Mouse (Mus musculus) large intestine, adult 2 months (tissue): ENCODE data around the gene Khnyn. TPM values are rescaled to one million over a fixed set of nuclear protein-coding genes. Genes with fewer than 3 reads are reported as not detected.

Experiments used
- DNase-seq: peaks from one replicate; pipeline ENCODE4 v3.0.0-alpha.2; 2012; ENCODE audit warnings: low read depth, low spot score
- WGBS: fragments of 180-500 bp; shearing (Covaris S2); methylation state at CpG from one replicate; pipeline ENCODE4 v1.1.7; 2018; 5-methylcytosine and 5-hydroxymethylcytosine counted together
- polyA plus RNA-seq: library from polyadenylated mRNA; depleted of rRNA; stranded (reverse); fragments of >200 nt; gene quantifications from 2 replicates; pipeline ENCODE4 v1.2.3, GENCODE M21; 2012; rRNA removed

Khnyn gene
- 21.0 and 31.9 TPM in 2 replicates for polyA plus RNA-seq

DNA sequence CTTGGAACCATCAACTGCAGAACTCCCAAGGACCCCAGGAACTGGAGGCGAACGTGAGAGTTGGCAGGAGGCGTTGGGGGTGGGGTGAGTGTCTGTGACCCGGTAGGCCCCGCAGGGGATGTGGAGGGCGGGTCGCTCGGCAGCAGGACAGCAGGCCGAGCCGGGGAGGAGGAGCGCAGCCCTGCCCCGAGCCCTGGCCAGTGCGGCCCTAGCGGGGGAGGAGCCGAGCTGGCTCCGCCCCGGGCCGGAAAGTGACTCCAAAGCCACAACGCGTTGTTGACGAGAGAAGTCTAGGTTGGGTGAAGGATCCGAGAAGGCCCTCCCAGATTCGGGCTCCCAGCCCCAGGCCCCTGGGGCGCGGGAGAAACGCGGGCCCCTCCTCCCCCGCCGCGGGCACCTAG lies at the start of gene Khnyn:
Gene Khnyn (plus strand): TSS at position 235 of the 401 bp plus-strand sequence.
- under 1% methylated on average over 29 of the region's 30 CpGs for WGBS
- peak; percentile 73 for DNase-seq

DNA sequence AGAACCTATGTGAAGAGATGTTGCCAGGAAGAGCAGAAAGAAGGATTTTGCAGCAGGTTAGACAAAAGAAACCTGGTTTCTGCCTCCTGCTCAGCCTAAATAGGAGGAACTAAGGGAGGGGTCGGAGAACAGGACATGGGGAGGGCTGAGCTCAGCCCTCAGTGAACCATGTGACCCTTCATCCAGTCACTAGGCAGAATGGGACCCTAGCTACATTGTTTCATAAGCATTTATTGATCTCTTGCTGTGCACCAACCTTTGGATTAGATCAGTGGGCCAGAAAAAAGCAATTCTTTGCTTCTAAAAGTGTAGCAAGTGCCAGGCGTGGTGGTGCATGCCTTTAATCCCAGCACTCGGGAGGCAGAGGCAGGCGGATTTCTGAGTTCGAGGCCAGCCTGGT lies 46.4 kb upstream of the Khnyn start:
- no peak for DNase-seq
- WGBS: 87% methylated on average over 5 of the region's 5 CpGs

DNA sequence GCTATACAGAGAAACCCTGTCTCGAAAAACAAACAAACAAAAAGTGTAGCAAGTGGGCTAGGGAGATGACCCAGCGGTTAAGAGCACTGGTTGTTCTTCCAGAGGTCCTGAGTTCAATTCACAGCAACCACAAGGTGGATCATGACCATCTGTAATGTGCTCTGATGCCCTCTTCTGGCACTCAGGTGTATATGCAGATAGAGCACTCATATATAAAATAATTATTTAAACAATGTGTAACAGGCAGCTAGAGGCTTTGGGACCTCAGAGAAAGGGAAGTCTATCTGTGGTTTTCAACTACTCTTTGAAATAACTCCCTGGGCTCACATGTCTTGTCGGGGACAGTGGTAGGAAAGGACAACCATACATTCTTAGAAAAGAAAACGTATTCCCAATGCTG lies 46.0 kb upstream of the Khnyn start:
- 88% methylated on average over 4 of the region's 4 CpGs for WGBS
- DNase-seq: no peak

DNA sequence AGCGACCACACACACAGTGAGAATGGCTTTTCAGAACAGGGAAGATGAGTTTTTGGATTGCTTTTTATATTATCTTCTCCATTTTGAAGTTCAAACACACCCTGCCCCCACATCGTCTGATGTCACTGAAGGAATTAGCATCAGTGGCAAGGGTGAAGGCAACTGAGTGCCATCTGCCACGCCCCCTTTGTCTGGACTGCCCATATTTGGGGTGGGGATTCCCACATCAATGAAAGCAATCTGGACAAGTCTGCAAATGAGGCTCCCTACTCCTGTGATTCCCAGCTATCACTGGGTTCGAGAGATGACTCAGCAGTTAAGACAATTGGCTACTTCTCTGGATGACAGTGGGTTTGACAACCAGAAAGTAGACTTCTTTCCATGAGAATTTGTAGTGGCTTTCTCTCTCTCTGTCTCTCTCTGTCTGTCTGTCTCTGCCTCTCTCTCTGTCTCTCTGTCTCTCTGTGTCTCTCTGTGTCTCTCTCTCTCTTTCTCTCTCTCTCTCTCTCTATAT lies 43.8 kb upstream of the Khnyn start:
- DNase-seq: no peak
- 46% methylated on average over 4 of the region's 4 CpGs for WGBS

DNA sequence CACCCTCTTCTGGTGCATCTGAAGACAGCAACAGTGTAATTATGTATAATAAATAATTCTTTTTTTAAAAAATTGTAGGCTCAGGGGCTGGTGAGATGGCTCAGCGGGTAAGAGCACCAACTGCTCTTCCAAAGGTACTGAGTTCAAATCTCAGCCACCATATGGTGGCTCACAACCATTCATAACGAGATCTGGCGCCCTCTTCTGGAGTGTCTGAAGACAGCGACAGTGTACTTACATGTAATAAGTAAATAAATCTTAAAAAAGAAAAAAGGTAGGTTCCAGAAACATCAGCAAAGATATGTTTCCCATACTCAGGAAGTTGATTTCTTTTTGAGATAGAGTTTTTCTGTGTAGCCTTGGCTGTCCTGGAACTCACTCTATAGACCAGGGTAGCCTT lies 42.0 kb upstream of the Khnyn start:
- 72% methylated on average over 4 of the region's 4 CpGs for WGBS
- no peak for DNase-seq

DNA sequence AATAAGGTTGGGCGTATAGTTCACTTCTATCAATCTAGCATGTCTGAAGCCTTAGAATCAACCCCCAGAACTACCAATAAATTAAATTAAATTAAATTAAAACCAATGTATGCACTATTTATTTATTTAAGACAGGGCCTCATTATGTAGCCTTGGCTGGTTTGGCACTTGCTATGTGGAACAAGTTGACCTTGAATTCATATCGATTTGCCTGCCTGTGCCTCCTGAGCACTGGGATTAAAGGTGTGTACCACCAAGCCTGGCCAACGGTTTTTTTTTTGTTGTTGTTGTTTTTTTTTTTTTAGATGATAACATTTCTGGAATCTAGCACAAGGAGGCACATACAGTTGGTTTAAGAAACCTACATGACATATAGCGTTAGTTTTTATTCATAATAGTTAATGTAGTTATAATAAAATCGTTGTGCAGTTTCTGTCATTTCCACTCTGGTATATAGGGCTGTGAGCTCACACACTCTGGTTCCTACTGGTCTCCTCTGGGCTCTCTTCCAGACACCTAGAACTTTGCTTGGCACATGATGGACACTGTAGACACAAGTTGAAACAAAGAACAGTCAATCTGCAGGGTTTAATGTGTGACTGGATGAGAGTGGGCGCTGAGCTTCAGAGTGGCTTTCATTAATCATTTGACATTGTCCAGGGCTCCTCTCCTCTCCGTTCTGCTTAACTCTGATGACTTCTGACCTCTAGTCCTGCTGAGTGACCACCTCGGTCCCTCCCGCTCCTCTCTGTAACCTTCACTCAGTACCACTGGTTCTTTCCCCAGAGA lies 39.0 kb upstream of the Khnyn start:
- 68% methylated on average over 9 of the region's 9 CpGs for WGBS
- no peak for DNase-seq

DNA sequence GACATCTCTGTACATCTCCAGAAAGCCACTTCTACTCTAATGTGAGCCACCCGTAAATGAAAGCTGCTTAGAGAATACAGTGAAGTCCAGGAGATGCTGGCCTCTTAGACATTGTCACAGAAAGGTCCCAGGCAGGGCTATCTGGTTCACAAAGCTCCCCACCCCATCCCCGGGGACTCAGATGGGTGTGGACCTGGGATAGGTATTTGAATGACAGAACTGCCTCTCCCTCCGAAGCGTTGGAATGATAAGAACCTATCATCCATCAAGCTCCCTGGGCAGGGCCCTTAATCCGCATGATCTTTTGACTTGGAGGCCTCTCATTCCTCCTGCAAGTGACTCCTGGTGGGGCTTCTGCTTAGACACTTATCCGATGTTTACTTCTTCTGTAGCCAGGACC lies 33.9 kb upstream of the Khnyn start:
- WGBS: 51% methylated on average over 6 of the region's 6 CpGs
- DNase-seq: no peak

DNA sequence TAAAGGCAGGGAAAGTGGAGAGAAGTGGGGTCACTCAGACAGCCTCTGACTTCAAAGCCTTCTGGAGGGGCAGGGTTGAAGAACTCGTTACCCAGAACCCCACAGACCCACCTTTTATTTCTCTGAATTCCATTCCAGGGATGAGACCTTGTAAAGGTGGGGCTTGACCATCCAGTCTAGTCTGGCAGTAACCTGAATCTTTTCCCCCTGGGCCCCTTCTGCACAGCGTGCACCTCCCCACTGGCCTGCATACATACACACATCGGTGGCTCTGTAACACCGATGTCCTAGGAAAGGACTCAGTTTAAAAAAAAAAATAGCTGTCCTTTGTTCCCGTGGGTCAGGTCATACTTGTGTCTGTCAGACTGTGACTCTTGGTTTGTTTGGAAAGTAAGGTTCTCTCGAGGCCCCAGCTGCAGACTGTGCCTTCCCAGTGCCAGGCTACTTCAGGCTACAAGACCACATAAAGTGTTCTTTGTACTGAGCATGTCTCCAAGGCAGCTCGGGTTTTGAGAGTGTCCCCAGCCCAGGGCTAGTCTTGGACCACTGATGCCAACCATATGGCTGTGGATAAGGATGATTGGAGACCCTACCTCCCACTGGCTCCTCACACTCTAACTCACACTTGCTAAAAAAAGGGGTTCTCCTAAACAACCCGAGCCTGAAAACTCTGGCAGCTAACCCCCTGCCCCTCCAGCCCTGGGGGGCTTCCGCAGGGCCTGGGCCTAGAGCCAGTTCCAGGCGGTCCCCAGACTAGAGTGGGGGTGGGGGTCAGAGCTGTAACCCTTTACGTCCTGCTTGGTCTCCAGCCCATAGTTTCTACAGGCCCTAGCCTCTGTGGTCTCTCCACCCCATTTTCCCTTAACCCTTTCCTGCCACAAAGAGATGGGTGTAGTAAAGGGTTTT lies 31.8 kb upstream of the Khnyn start:
- 31% methylated on average over 11 of the region's 11 CpGs for WGBS
- no peak for DNase-seq

DNA sequence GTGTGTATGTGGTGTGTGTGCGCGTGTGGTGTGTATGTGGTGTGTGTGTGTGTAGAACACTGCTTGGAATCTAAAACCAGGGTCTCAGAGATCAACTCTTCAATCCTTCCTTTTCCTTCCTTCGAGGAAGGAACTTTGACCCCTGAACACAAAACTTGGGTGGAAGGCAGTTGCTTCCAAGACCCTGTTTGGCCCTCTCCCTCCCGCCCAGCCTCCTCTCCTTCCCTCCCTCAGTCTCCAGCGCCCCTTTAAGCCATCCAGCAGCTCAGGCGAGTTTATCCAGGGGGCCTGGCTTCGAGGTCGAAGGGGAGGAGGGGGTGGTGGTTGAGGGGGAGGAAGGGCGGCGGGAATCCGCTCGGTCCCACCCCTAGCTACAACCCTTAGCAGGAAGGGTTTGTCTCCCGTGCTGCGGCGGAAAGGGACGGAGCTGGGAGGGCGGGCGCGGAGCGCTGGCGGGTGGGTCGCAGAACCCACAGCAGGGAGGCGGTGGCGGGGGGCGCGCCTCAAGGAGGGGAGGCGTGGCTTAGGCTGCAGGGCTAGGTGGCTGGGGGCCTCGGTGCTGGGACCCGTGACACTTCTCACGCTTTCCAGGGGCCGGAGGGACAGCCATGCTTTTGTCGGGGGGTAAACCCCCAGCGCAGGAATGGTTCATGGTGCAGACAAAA lies 31.0 kb upstream of the Khnyn start, which contains the start of gene Nynrin:
Gene Nynrin (plus strand): TSS at position 390 of the 665 bp plus-strand sequence.
- 5% methylated on average over 33 of the region's 33 CpGs for WGBS

DNA sequence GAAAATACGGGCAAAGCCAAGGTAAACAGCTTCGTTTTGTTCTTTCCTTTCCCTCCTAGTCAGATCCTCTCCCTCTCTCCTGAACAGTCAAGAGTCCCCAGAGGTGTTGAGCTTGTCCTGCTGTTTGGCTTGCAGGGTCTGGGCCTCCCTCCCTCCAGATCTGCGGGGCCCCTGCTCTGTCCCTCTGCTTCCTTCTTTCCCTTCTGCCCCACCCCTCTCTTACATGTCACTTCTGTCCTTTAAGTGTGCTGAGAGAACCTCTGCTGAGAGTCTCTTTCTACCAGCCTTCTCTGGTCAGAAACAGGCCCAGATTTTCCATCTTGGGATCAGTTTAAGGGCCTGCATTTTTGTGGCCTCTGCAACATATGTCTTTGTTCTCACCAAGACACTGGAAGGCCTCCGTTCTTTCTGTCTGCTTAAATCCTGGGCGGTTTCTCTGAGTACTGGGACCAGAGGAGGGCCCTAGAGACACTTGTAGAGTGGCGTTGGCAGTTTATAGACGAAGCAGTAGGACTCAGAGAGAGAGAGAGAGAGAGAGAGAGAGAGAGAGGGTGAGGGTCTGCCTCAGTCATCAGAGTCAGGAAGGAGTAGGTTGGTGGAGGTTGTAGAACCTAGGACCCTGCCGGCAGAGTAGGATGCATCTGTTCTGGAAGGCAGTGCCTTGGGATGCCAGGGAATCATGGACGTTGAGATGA lies 30.2 kb upstream of the Khnyn start:
- WGBS: 11% methylated on average over 9 of the region's 9 CpGs
- no peak for DNase-seq

More for the DNA sequence above, 31.0 kb upstream of the Khnyn start, which contains the start of gene Nynrin:
- no peak for DNase-seq

DNA sequence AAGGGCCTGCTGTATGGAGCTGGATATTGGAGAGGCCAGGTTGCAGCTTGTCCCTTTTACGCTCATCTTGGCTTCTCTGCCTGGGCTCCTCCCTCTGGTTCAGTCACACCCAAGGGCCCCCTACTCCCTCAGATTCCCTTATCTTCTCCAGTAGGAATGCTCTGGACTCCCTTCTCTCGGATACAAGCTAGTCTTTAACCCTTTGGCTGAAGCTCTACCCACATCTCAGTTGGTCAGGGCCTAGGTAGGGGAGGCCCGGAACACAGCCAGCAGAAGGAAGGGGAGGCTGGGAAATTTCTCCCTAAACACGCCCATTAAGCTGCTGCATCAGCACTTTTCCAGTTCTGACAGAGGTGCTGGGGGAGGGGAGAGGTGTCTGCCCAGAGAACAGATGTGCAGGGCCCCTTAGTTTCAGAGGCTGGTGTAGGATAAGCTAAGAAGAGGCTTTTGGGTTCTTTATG lies 29.6 kb upstream of the Khnyn start:
- no peak for DNase-seq
- WGBS: 36% methylated on average over 4 of the region's 4 CpGs

DNA sequence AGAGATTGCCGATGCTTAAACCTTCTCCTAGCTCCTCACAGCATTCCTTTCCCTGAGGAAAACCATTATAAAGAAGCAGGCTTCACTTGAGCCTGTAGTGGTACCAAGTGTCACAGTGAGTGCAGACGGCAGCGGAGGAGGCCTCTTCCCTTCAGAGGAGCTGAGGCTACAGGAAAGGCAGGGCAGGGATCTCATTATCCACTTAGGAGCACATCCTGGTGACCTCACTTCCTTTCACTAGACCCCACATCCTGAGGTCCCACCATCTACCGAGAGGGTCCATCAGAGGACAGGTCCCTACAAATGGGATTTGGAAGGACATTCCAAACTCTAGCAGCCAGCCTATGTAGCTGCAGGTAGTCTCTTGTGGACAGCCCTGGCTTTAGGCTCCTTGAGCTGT lies 27.2 kb upstream of the Khnyn start:
- 70% methylated on average over 4 of the region's 4 CpGs for WGBS
- DNase-seq: no peak

DNA sequence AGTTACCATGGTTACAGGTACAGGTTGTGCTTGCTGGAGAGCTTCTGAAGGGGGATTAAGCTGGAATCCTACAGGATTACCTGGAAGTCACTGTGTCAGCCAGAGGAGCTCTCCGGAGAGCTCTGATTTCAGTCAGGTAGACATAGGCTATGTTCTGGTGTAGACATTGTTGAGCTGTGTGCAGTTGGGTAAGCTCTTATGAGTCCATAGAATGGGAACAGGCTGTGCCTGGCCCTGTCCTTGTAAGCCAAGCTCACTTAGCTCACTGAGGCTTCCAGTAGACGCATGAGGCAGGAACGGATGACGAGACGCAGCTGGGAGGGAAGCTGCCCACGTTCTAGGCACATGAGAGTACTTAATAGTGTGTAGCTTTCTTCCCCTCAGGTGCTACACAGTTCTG lies 22.6 kb upstream of the Khnyn start:
- WGBS: 75% methylated on average over 6 of the region's 6 CpGs
- DNase-seq: no peak

DNA sequence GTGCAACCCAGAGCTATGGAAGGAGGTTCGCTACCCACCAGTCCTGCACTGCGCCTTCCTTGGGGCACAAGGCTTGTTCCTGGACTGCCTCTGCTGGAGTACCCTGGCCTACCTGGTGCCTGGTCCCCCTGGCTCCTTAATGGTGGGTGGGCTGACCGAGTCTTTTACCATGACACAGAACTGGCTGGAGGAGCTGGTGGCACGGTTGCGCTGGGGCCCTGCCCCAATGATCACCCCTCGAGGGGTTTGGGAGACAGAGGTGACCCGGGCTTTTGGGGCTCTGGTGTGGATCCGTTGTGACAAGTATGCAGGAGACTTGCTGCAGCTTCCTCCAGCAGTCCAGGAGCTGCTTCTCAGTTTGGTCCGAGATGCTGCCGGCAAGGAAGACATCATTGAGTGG lies 21.8 kb upstream of the Khnyn start:
- DNase-seq: no peak
- WGBS: 96% methylated on average over 10 of the region's 10 CpGs

DNA sequence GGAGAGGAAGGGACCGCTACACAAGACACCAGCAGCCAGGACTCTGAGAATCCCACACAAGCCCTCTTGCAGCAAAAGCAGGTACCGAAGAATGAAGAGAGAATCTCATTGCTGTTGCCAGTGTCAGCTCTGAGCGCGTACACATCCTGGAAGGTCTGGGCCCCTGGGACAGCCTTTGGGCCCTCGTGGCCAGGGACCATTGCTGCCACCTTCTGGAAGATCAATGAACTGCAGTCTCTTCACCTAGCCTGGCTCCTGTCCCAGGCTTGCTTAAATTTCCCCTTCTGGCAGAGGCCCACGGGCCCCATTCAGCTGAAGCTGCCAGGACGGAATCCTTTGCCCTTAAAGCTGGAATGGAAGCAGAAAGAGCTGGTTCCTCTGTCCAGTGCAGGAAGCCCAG lies 21.0 kb upstream of the Khnyn start:
- 25% methylated on average over 7 of the region's 7 CpGs for WGBS
- DNase-seq: no peak

DNA sequence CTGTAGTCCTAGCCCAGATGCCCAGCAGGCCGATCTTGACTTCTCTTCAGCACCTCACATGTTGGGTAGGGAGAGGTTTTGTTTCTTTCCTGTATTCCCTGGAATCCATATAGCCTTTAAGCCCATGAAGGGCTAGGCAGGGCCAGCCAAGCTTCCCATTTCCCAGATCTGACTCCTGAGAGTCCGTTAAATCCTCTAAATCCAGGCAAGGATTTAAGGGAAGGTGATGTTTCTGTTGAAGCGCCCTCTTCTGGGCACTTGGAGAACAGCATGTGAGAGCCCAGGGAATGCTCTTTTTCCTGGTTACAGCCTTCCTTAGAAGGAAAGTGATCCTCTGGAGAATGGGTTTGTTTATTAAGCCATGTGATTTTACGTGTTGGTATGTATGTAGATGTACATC lies 17.8 kb upstream of the Khnyn start:
- no peak for DNase-seq
- WGBS: 34% methylated on average over 4 of the region's 4 CpGs

DNA sequence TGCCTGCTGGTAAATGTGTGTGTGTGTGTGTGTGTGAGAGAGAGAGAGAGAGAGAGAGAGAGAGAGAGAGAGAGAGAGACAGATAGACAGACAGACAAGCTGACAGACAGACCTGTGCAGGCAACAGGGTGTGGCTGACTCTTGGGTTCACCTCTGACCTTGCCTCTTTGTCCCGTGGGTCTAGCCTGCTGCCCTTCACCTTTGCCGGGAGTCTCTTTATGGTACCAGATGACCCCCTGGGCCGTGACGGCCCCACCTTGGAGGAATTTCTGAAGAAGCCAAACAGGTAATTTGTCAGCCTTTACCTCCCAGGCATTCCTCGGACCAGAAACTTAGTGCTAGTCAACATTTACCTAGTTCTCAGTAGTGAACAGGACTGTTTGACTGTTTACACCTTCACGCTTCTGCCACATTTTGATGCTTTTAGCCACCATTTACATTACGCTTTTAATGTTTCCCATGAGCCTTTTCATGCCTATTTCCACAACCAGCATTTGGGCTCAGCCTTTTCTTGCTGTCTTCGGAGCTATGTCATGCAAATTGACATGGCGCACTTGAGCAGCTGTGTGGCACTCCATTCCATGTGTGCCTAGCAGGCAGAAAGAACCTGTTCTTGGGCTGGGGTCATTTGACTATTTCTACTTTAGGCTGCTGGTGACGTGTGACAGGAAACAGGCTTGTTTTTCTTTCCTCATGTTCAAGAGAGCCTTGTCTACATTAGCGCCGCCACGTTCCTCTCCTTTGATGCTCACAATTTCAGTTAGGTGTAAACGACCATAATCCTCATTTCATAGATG lies 16.3 kb upstream of the Khnyn start:
- 83% methylated on average over 14 of the region's 14 CpGs for WGBS
- no peak for DNase-seq

DNA sequence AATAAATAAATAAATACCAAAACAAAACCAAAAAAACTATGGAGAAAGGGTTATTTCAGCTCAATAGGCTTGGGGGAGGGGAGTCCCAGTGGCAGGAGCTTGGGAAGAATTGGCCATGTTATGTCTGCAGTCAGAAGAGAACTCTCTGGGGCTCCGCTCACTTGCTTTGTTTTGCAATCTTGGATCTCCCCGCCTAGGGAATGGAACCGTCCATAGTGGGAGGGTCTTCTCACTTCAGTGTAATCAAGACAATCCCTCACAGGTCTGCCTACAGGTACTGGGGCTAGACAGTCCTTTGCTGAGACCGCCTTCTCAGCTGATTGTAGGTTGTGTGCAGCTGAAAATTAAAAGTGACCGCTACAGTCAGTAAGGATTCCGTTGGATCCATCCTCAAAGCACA lies 15.2 kb upstream of the Khnyn start:
- WGBS: 93% methylated on average over 6 of the region's 6 CpGs
- no peak for DNase-seq

DNA sequence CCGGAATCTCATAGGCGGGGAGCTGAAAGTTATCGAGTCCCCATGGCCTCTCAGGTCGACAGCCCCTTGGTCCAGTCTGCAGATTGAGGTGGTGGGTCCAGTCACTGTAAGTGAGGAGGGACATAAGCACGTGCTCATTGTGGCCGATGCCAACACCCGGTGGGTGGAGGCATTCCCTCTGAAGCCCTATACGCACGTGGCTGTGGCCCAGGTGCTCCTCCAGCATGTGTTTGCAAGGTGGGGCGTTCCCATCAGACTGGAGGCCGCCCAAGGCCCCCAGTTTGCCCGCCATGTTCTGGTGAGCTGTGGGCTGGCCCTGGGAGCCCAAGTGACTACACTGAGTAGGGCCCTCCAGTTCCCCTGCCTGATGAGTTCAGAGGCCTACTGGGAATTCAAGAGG lies 12.7 kb upstream of the Khnyn start:
- no peak for DNase-seq
- WGBS: 87% methylated on average over 12 of the region's 12 CpGs
